Mouse (Mus musculus): ENCODE measurements around the gene Haus4.

Gene Haus4

DNA sequence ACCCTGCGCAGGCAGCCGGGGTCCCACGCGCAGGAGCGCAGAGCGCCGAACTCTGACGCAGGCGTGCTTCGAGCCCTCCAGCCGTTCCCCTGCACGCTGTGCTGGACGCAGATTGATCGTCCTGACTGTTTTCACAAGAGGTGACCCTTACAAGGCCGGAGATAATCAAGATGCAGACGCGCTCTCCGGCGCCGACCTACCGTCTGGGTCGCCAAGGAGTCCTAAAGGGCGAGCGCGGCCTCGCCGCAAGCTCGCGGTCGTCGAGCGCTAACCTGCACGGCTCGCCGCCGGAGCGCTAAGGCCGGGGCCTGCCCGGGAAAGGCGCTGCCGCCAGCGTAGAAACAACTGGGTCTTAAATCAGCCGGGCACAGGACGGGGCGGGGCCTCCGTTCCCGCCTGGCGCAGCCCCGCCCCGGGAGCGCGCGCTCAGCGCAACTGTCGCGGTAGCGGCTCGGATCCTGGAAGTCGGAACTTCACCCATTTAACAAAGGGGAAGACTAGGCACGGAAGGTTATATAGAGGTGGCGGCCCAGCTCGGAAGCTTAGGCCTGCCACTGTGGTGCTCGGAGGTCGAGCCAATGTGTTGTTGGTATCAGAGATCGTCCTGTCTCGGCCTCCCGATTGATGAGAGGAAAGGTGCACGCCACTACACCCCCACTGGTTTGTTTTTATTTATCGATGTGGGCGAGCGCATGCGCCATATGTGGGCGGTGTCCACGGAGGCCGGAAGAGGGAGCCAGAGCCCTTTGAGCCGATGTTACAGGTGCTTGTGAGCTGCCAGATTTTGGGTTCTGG is at the start of gene Haus4:
Haus4 (minus strand) TSS at position 642 of the 795 bp plus-strand sequence.
- DNase-seq (ENCODE audit: low read depth) = peak; percentile 97

DNA sequence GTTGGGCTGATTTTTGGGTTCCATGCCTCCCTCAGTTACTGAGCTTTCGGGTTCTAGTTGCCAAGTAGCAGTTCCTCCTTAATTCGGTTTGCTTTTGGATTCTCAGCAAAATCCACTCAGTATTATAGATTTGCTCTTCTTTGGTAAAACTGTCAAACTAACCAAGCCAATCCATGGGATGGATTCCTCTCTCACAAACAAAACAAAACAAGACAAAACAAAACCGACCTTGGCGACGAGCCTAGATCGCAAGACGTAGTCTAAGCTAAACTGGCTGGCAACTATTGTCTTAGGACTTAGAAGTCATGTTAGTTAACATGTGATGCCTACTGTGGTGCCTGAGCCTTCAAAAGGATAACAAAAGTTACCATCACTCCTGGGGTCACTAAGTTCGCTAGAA is 49.3 kb upstream of the Haus4 start:
- DNase-seq (ENCODE audit: low read depth) = peak; percentile 19

DNA sequence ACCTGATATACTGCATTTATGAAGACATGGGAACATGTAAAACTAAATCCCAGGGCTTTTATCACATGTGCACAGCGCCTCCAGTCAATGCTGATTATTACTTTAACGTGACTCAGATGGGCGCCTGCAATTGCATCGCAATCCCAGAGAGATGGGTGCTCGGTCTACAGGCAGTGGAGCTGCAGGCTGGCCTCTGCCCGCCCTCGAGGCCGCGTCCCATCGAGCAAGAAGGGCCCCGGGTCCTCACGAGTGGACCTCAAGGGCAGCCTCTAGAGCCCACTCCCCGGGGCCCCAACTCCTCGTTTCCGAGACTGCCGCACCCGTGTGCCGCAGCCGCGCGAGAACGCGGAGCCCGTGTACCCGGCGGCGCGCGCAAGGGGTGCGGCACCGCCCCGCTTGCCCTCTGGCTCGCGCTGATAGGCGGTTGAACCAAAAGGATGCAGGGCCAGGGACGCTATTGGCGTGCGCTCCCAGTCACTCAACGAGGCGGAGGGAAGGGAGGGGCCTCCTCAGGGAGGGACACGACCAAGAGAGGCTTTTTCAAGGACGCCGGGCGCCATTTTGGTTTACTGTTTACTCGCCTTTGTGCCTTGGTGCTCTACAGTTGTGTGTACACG is 48.7 kb upstream of the Haus4 start:
- DNase-seq (ENCODE audit: low read depth) = peak; percentile 92

DNA sequence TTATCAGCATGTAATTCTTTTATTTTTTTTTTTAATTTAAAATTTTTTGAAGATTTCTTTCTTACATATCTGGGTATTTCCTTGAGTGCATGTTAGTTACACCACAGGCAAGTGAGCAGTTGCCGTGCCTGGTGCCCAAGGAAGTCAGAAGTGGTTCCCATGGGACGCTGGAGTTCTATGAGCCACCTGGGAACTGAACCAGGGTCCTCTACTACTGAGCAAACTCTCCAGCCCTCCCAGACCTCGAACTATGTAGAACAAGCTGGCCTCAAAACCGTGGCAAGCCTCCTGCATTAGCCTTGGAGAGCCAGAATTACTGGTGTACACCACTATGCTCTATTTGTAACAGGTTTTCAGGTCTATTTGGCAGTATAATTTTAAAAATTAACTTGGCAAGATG is 48.2 kb upstream of the Haus4 start:
- DNase-seq (ENCODE audit: low read depth) = no peak

DNA sequence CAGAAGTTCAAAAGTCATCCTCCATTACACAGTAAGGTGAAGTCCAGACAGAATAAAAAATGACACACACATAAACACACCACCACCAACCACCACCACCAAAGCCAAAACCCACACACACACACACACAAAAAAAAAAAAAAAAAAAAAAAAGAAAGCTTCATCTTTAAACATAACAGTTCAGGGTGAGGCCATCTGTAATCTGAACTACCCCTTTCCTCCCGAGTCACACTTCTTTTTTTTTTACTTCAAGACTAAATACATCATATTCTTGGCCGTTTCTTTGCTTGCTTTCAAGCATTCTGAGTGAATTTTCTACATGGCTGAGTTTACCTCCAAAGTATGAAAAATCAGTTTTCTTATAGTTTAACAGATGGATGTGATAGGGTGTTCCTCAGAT is 47.2 kb upstream of the Haus4 start:
- DNase-seq (ENCODE audit: low read depth) = peak; percentile 30

DNA sequence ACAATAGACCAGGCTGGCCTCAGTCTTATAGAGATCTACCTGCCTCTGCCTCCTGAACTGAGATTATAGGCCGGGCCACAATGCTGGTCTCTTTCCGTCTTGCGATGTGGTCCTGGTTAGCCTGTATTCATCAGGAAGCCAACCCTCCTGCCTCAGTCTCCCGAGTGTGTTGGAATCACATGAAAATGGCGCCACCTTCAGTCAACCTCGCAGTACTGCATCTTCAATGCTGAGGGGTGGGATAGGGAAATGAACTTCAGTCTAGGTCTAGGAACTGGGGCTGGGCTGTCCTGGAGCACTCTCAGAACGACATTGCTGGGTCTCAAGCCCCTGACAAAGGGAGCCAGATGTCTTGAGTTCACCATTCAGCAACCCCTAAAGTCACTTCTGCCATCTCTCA is 42.7 kb upstream of the Haus4 start:
- DNase-seq (ENCODE audit: low read depth) = no peak

DNA sequence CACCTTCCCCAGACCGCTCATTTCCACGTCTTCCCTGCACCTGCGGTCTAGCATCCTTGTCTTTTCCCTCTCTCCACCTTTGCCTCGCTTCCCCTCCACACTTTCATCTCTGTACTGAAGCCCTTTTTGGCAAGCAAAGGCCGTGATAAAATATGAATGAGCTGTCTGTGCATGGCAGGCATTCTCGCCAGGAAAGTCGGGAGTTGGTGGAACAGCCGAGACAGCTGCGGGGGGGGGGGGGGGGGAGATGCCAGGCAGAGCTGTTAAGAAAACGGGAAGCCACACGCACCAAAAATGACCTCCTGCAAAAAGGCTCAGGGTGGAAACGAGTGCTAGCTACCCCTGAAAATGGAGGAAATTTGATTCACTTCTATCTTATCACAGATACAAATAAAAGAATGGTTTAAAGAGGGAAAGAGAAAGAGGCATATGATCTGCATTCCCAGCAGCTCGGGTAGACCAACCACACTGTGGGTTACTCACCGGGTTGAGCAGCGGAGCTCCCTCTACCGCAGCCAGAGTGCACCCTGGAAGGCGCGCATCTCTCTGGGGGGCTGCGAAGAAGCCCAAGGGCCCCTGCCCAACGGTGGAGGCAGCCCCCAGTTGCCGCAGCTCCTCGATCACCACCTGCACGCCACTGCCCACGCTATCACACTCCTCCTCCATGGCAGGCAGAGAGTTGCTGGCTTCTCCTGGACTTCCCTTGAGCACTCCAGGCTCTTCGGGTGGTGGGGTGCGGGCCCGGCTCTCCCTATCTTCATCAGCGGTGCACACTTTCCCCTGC is 40.4 kb upstream of the Haus4 start:
- no peak for DNase-seq (ENCODE audit: low read depth)

DNA sequence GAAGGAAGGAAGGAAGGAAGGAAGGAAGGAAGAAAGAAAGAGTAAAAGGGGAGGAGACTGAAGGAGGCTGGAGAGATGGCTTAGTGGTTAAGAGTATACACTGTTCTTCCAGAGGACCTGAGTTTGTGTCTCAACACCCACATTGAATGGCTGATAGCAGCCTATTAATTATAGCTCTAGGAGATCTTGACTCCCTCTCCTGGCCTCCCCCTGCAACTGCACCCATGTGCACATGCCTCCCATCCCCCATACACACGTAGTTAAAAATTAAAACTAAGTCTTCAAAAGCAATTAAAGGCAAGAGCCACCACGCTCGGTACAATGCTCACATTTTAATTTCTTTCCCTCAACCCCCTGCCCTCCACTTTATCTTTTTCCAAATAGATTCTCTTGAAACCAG is 39.6 kb upstream of the Haus4 start:
- peak; percentile 25 for DNase-seq (ENCODE audit: low read depth)

DNA sequence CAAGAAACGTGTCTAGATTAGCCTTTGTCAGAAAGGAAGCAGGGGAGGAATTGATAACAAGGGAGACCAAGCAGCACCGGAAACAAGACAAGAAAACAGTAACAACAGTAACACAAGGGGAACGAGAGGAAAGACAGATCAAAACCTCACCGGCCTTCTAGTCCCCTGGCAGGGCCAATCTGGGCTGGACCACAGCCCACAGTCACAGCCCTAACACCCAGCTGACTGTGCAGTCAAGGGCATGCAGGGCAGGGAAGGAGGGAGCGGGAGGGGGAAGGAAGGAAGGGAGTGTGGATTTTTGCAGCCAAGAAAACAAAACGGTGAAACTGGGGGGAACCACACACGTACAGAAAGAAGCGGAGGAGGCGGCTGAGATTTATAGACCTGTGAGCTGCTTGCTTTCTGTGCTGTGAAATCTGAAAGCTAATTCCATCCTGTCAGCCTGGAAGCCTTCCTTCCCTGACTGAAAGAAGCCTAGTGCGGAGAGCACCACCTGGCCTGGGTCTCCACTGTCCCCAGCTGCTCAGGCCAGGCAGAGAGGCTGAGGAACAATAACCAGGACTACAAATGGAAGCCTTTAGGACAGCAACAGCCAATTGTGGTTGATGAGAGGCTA is 38.0 kb upstream of the Haus4 start:
- DNase-seq (ENCODE audit: low read depth) = peak; percentile 79

DNA sequence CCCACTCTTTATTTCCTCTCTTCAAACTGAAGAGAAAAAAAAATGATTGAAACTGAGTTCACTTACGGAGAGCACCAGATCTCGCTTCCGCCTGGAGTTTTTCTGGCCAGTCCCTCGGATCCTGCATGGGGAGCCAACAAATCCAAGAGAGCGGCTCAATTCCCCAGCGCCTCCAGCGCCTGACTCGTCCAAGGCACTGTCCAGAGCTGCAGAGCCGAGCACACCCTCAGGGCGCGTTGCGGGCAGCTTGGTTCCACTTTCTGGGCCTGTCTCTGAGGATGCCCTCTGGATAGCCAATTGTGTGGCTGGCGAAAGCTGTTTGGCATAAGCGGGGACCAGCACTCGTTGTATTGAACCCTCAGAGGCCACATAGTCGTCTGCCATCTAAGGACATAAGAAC is 36.6 kb upstream of the Haus4 start:
- DNase-seq (ENCODE audit: low read depth) = no peak

DNA sequence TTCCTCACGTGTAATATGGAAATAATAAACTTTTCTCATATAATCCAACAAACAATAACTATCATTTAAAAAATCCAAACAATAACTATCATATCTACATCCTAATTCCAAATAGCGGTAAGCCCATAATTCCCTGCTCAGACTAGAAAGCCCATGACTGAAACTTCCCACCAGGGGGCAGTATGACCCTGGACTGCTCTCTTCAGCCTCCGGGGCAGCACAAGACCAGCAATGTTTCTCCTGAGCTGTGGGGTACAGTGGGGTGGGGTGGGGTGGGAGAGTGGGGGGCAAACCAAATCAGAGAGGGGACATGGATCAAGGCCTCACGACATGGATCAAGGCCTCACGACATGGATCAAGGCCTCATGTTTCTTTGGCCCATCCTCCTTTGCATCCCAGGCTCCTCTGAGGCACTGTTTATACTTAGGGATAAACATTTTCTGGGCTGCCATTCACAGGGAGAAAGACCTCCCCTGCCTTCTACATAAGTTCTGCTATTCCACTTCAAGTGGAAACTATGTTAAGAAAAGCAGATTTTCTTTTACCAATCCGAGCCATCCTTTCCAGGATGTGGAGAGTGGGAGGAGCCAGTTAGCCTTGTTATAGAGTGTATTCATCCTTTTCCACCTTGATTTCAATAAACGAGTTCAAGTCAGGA is 29.4 kb upstream of the Haus4 start:
- DNase-seq (ENCODE audit: low read depth) = peak; percentile 73

DNA sequence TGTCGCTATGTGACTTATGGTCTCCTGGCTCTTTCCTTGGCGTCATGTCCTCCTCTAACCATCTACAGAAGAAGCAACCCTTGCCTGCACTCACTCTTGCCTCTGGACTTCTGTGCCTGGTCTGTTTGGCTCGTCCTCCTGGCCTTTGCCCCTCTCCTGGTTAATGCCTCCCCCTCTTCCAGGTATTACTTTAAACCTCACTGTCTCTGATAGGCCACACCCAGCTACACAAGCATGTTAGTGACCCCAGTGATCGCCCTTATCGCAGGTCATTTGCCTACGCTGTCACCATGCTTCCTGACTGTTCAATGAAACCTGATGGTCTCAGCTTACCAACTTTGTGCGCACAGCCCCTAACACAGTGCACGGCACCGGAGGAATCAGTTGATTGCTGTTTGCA is 28.1 kb upstream of the Haus4 start:
- DNase-seq (ENCODE audit: low read depth) = no peak

DNA sequence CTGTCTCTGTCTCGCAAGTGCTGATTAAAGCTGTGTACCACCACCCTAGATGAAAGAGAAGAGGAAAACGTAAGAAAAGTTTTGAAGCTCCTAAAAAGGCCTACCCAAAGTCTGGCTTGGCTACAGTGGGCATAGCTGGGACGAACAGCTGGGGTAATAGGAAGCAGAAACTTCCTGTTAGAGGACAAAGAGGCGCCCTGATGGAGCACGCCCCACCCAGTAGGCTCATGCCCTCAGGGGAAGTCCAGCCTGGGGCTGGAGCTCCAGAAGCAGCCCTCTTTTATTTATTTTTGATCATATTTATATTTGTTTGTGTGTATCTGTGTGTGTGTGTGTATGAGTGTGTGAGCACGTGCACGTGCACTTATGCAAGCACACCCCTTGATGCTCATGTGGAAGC is 25.2 kb upstream of the Haus4 start:
- DNase-seq (ENCODE audit: low read depth) = peak; percentile 48

DNA sequence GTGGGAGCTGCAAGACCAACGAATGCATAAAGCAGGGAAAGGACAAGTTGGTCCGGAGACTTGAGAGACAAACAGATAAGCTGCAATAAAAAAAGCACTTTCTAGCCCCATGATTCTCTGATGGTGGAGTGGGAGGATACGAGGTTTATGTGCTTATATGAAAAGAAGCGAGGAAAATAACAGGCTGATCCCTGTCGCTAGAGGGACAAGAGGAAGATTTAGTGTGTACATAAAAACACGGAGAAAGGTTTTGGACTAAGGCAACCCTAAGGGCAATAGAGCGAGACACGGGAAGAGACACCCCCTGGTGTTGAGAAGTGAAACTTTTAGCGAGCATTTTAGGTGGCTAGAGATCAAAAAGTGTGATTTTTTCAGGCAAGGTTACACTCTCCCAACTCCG is 23.6 kb upstream of the Haus4 start:
- DNase-seq (ENCODE audit: low read depth) = peak; percentile 42

DNA sequence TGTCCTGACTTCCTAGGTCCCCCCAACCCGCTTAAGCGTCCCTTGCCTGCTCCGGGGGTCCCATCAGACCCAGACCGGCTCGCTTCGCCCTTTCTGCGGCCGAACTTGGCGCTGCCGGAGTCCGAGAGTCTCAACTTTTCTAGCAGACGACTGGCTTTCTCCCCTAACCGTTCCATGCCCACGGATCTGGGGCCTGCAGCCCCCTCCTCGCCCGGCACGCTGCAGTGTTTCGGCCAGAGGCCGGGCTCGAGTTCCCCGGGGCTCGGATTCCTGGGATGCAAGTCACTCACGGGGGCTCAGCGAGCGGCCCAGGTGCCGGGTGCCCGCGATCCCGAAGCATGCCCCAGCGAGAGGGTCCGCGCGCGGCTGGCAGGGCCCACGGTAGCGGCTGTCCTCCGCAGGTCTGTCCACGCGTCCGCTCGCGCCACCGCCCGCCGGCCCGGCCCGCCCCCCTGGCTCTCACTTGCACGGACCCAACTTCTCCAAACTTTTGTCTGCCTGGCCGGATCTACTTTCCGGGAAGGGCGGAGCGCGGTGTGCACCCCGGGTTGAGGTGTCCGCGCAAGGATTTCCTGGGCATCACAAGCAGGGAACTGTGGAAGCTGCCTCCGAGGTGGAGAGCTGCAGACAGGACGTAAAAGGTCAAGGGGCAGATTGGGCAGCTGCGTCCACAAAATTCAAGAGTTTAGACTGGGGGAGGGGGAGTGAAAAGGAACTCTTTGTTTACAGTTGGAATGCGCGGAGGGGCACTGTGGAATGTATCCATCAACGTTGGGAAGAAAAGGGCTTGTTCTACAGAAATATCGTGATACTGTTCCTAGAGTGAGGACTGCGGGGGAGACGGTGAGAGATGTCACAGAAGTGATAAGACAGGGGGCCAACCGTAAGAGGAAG is 22.9 kb upstream of the Haus4 start, which contains the start of gene Ajuba:
Ajuba (minus strand) TSS at position 470 of the 894 bp plus-strand sequence.
- DNase-seq (ENCODE audit: low read depth) = no peak

DNA sequence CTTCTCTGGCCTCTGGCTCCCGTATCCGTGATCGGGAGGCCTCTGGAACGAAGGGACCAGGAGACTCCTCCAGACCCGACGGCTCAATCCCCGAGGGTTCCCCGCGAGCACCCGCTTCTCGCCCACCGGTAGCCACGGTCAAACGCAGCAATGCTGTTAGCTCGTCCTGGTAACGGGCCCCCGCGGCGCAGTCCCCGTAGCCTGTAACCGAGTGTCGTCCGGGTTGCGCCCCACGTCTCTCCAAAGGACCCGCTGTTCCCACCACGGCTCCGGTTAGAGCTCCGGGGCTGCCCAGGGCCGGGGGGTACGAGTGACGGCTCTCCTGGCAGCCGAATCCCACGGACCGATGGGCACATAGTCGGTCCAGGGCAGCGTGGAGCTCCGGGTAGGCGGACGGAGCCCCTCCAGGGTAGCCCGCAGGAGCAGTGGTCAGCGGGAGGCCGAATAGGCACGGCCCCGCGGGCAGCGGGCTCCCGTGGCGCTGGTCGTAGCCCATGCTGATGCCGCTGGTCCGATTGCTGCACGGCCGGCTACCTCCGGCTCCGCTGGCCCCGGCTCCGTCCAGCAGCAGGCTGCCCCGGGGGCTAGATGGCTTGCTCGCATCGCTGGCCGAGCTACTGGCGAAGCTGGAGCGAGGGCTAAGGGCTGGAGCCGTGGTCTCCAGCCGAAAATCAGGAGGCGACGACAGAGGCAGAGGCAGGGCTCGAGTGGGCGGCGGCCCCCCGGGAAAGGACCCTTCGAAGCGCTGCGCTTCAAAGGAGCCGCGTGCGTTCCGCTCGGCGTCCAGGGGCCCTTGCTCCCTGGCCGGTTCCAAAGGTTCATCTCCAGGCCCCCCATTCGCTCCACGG is 22.0 kb upstream of the Haus4 start:
- no peak for DNase-seq (ENCODE audit: low read depth)

DNA sequence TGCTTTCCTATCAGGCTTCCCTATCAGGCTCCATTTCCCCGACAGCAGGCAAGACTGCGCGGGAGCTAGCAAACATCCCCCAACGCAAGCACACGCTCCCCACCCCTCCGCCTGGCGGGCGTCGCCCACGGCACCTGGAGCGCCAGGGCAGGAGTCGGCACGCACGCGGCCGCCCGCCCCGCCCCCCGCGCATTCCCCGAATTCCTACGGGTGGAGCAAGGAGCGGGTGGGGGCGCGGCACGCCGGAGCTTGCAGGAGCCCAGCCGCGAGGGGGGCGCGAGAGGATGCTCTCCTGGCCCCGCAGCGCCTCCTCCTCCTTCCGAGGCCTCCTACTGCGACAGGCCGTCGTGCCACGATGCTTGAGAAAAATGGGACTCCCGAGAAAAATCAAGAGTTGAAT is 21.2 kb upstream of the Haus4 start:
- DNase-seq (ENCODE audit: low read depth) = no peak

DNA sequence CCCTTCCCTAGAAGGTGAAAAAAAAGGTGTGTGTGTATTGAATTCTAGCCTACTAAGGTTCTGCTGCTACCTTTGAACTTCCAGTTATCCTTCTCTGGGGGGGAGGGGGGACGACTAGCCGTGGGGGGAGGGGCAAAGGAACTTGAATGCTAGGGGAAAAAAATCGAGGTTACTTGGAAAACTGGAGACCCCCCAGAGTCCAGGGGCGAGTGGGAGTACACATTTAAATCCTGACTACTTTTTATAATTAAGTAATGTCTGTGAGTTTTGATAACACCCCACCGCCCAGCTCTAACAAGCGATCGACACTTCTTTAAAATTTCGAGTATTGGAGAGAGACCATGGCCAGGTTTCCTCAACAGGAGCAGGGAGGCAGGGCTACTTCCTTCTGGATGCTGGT is 20.6 kb upstream of the Haus4 start:
- DNase-seq (ENCODE audit: low read depth) = no peak

DNA sequence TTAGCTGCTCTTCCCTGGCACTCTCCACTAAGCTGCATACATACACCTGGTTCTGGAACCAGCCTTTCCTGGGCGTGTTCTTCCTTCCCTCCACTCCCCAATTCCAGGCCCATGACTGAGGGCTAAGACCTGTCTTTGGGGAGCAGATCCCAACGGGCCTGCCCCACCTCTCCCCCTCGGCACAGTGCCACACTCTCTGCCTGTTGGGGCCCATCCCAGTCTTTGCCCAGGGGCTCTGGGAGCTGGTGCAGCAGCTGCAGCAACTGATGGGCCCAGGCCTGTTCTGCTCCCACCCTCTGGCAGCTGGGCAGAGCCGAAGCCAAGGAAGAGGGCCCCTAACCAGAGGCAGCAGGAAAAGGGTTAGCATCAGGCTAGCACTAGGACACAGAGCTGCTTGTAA is 19.8 kb upstream of the Haus4 start:
- no peak for DNase-seq (ENCODE audit: low read depth)

All from 416B (cell line).